Comparison of ENCODE assay signal across 8 mouse cellular contexts in genomic region chr2:25332286-25333160, GRCm38 (mm10). TPM values are rescaled to one million over a fixed set of nuclear protein-coding genes. Genes with fewer than 3 reads are reported as not detected.
DNase-seq lines count a peak whose midpoint lies in the region; ATAC-seq and TF ChIP-seq lines count a peak whose summit lies in the region.

Man1b1 (plus strand) TSS chr2:25332338.

- WGBS in forebrain, embryonic 11.5 days = under 1% methylated on average over 78 of the region's 78 CpGs
- under 1% methylated on average over 78 of the region's 78 CpGs for WGBS in heart, embryonic 16.5 days
- WGBS in liver, embryonic 15.5 days (ENCODE audit: insufficient replicate concordance) = under 1% methylated on average over 78 of the region's 78 CpGs
- under 1% methylated on average over 78 of the region's 78 CpGs for whole genome bisulfite sequencing in neural tube, embryonic 12.5 days

- peak; percentile 100 for DNase-seq in CH12.LX (ENCODE audit: extremely low read depth)
- DNase-seq in c-Kit-positive CD71-positive TER-119-negative erythroid progenitor cells, embryonic 14.5 days (ENCODE audit: low read depth) = peak; percentile 100
- DNase-seq in forebrain, embryonic 11.5 days (ENCODE audit: low spot score) = peak; percentile 99
- peak; percentile 99 to 100 for DNase-seq in kidney, postnatal 36 days
- peak; percentile 98 for DNase-seq in telencephalon, adult 2 months (ENCODE audit: low read depth, low spot score)

- H3K36me3 ChIP-seq in CH12.LX (replicated peaks in 1 of 2; ENCODE audit: control insufficient read depth in 1 of 2, insufficient read depth in 1 of 2, low read length in 1 of 2) = peaks cover 24 to 41% of the 10 kb centered on the region in 2 experiments
- peaks cover 3% of the 10 kb centered on the region; the same call in 1 of the 2 replicates for H3K36me3 ChIP-seq in forebrain, embryonic 11.5 days (ENCODE audit: control insufficient read depth, insufficient read depth, low read length)
- H3K36me3 ChIP-seq in heart, embryonic 16.5 days (ENCODE audit: control insufficient read depth, insufficient read depth) = peaks cover 23% of the 10 kb centered on the region
- H3K36me3 ChIP-seq in liver, embryonic 15.5 days (replicated peaks) = peaks cover 36% of the 10 kb centered on the region
- H3K36me3 ChIP-seq in neural tube, embryonic 12.5 days = peaks cover 36% of the 10 kb centered on the region

- dilution Hi-C loops in CH12.LX (cut with MboI; ENCODE audit: extremely low pct_ligation_motif_present, extremely low pct_unique_long_range_greater_than_20kb, low sequenced_read_pairs) = no loop called here

- peak; percentile 98 for ATAC-seq in forebrain, embryonic 11.5 days (replicated peaks; ENCODE audit: low FRiP score)
- ATAC-seq in heart, embryonic 16.5 days (replicated peaks; ENCODE audit: extremely low read depth, insufficient read depth, low FRiP score) = peak; percentile 99
- peak; percentile 97 for ATAC-seq in liver, embryonic 15.5 days (ENCODE audit: insufficient read depth)
- ATAC-seq in neural tube, embryonic 12.5 days (ENCODE audit: low FRiP score, low read depth) = peak; percentile 97

- no peak for TF ChIP-seq EP300 in CH12.LX (IDR thresholded peaks at IDR 0.05; ENCODE audit: low read length)

- H3K27ac ChIP-seq in CH12.LX (ENCODE audit: insufficient read depth, low read depth) = peak within 1 kb of the TSS; percentile 49
- H3K27ac ChIP-seq in forebrain, embryonic 11.5 days (ENCODE audit: low read depth, low read length) = peak within 1 kb of the TSS; percentile 70
- peak within 1 kb of the TSS; percentile 91 for H3K27ac ChIP-seq in heart, embryonic 16.5 days (ENCODE audit: low read length)
- peak within 1 kb of the TSS; percentile 90 for H3K27ac ChIP-seq in liver, embryonic 15.5 days (replicated peaks)
- H3K27ac ChIP-seq in neural tube, embryonic 12.5 days = peak within 1 kb of the TSS; percentile 77

- peaks cover 14 to 49% of the 10 kb centered on the region in 2 experiments for H3K4me1 ChIP-seq in CH12.LX (ENCODE audit: control insufficient read depth in 1 of 2, insufficient read depth in 2 of 2)
- peaks cover 6% of the 10 kb centered on the region; the same call in 1 of the 2 replicates for H3K4me1 ChIP-seq in forebrain, embryonic 11.5 days (replicated peaks; ENCODE audit: control insufficient read depth, insufficient read depth, low read length)
- peaks cover 15% of the 10 kb centered on the region for H3K4me1 ChIP-seq in heart, embryonic 16.5 days (ENCODE audit: control insufficient read depth, insufficient read depth, low read length)
- H3K4me1 ChIP-seq in liver, embryonic 15.5 days (replicated peaks) = peaks cover 34% of the 10 kb centered on the region
- peaks cover 17% of the 10 kb centered on the region for H3K4me1 ChIP-seq in neural tube, embryonic 12.5 days

- H3K27me3 ChIP-seq in CH12.LX (replicated peaks) = no peaks in the 10 kb centered on the region
- no peaks in the 10 kb centered on the region for H3K27me3 ChIP-seq in forebrain, embryonic 11.5 days (ENCODE audit: control insufficient read depth, insufficient read depth, low read length)
- no peaks in the 10 kb centered on the region for H3K27me3 ChIP-seq in heart, embryonic 16.5 days (ENCODE audit: control insufficient read depth, insufficient read depth, low read length)
- no peaks in the 10 kb centered on the region for H3K27me3 ChIP-seq in liver, embryonic 15.5 days
- H3K27me3 ChIP-seq in neural tube, embryonic 12.5 days (replicated peaks) = no peaks in the 10 kb centered on the region

- H3K79me2 ChIP-seq in CH12.LX (replicated peaks; ENCODE audit: control insufficient read depth, extremely low read depth, insufficient read depth, poor library complexity, severe bottlenecking) = peaks cover 20% of the 10 kb centered on the region

- H3K9ac ChIP-seq in CH12.LX (ENCODE audit: insufficient read depth, low read depth) = peak within 1 kb of the TSS; percentile 86
- H3K9ac ChIP-seq in forebrain, embryonic 11.5 days (ENCODE audit: low read length) = peak within 1 kb of the TSS; percentile 92
- H3K9ac ChIP-seq in heart, embryonic 16.5 days (ENCODE audit: low read length) = peak within 1 kb of the TSS; percentile 97
- H3K9ac ChIP-seq in liver, embryonic 15.5 days = peak within 1 kb of the TSS; percentile 94
- H3K9ac ChIP-seq in neural tube, embryonic 12.5 days = peak within 1 kb of the TSS; percentile 85

- peak within 1 kb of the TSS; percentile 92 for H3K4me2 ChIP-seq in CH12.LX (ENCODE audit: insufficient read depth, low read depth, poor library complexity, severe bottlenecking)
- H3K4me2 ChIP-seq in forebrain, embryonic 11.5 days (ENCODE audit: low read depth, low read length, severe bottlenecking) = peak within 1 kb of the TSS; percentile 81
- H3K4me2 ChIP-seq in heart, embryonic 16.5 days (ENCODE audit: low read depth, low read length) = peak within 1 kb of the TSS; percentile 98
- H3K4me2 ChIP-seq in liver, embryonic 15.5 days = peak within 1 kb of the TSS; percentile 92
- peak within 1 kb of the TSS; percentile 95 for H3K4me2 ChIP-seq in neural tube, embryonic 12.5 days (replicated peaks)

- peak; percentile 88 for TF ChIP-seq POLR2A in CH12.LX (IDR thresholded peaks at IDR 0.05; ENCODE audit: low read depth, low read length)

- no peak; the same call in 1 of the 2 replicates for TF ChIP-seq RAD21 in CH12.LX (IDR thresholded peaks at IDR 0.05; ENCODE audit: low read depth, low read length)

- in situ Hi-C loops in CH12.LX (cut with MboI; ENCODE audit: low pct_ligation_motif_present, low pct_unique_long_range_greater_than_20kb, low sequenced_read_pairs) = loop anchor here (10.0 kb wide), 1 partner anchor 58 kb away; the partner anchor contains the start of genes Anapc2 and Ssna1

- H3K4me3 ChIP-seq in CH12.LX (replicated peaks in 1 of 3; ENCODE audit: low read depth in 2 of 3, low read length in 2 of 3, poor library complexity in 1 of 3) = peak within 1 kb of the TSS; percentile 71 to 99 (median 75)
- H3K4me3 ChIP-seq in forebrain, embryonic 11.5 days (ENCODE audit: low read depth, low read length) = peak within 1 kb of the TSS; percentile 91
- peak within 1 kb of the TSS; percentile 96 for H3K4me3 ChIP-seq in heart, embryonic 16.5 days (ENCODE audit: low read length)
- peak within 1 kb of the TSS; percentile 95 for H3K4me3 ChIP-seq in liver, embryonic 15.5 days (replicated peaks)
- peak within 1 kb of the TSS; percentile 86 for H3K4me3 ChIP-seq in neural tube, embryonic 12.5 days

- peak in 1 of 2 experiments; percentile 37; a peak in 1 of 4 replicates for TF ChIP-seq CTCF in CH12.LX (conservative IDR thresholded peaks at IDR 0.05 in 1 of 2, IDR thresholded peaks at IDR 0.05 in 1 of 2; ENCODE audit: low read depth in 2 of 2, low read length in 2 of 2)

- no peaks in the 10 kb centered on the region for H3K9me3 ChIP-seq in CH12.LX (replicated peaks; ENCODE audit: low read length)
- no peaks in the 10 kb centered on the region for H3K9me3 ChIP-seq in forebrain, embryonic 11.5 days (ENCODE audit: control insufficient read depth, low read length)
- H3K9me3 ChIP-seq in heart, embryonic 16.5 days (replicated peaks; ENCODE audit: control insufficient read depth, low read length) = no peaks in the 10 kb centered on the region
- H3K9me3 ChIP-seq in liver, embryonic 15.5 days (replicated peaks) = no peaks in the 10 kb centered on the region
- H3K9me3 ChIP-seq in neural tube, embryonic 12.5 days = no peaks in the 10 kb centered on the region

TF ChIP-seq in CH12.LX, 34 proteins besides CTCF, POLR2A, EP300 and RAD21 (continues in another document):
- TF ChIP-seq JUND (conservative IDR thresholded peaks at IDR 0.05; ENCODE audit: low read depth, low read length) (no peak; the same call in 1 of the 2 replicates), TBP (conservative IDR thresholded peaks at IDR 0.05; ENCODE audit: low read depth, low read length) (peak; percentile 61), NELFE (IDR thresholded peaks at IDR 0.05; ENCODE audit: low read depth, low read length) (peak; percentile 93), IRF4 (IDR thresholded peaks at IDR 0.05; ENCODE audit: low read depth, low read length) (peak; percentile 94), ZMIZ1 (IDR thresholded peaks at IDR 0.05; ENCODE audit: low read depth, low read length) (peak; percentile 82; the same call in 1 of the 2 replicates), PAX5 (IDR thresholded peaks at IDR 0.05; ENCODE audit: low read length) (no peak), USF1 (IDR thresholded peaks at IDR 0.05; ENCODE audit: low read depth, low read length) (peak; percentile 32; the same call in 1 of the 2 replicates), CHD1 (IDR thresholded peaks at IDR 0.05; ENCODE audit: low read depth, low read length) (no peak), MAX (IDR thresholded peaks at IDR 0.05; ENCODE audit: low read length) (peak; percentile 82; the same call in 1 of the 2 replicates), MYC (IDR thresholded peaks at IDR 0.05; ENCODE audit: low read depth, low read length) (peak; percentile 66; the same call in 1 of the 2 replicates), NRF1 (IDR thresholded peaks at IDR 0.05; ENCODE audit: low read depth, low read length) (peak; percentile 96), USF2 (conservative IDR thresholded peaks at IDR 0.05; ENCODE audit: low read depth, low read length) (no peak; the same call in 1 of the 2 replicates), POLR2AphosphoS2 (IDR thresholded peaks at IDR 0.05; ENCODE audit: low read depth, low read length) (no peak), GABPA (IDR thresholded peaks at IDR 0.05; ENCODE audit: insufficient replicate concordance, low read depth, low read length) (peak; percentile 100), MAZ (IDR thresholded peaks at IDR 0.05; ENCODE audit: low read depth, low read length) (peak; percentile 92), MEF2A (IDR thresholded peaks at IDR 0.05; ENCODE audit: borderline replicate concordance, low read depth, low read length) (peak; percentile 91), JUN (IDR thresholded peaks at IDR 0.05; ENCODE audit: insufficient read depth, low read depth, low read length) (peak; percentile 13; the same call in 1 of the 2 replicates), RCOR1 (conservative IDR thresholded peaks at IDR 0.05; ENCODE audit: low read depth, low read length) (peak; percentile 48; the same call in 1 of the 2 replicates), UBTF (IDR thresholded peaks at IDR 0.05; ENCODE audit: low read depth, low read length) (no peak), KAT2A (IDR thresholded peaks at IDR 0.05; ENCODE audit: insufficient replicate concordance, low read length) (peak; percentile 87; the same call in 1 of the 2 replicates), BHLHE40 (IDR thresholded peaks at IDR 0.05; ENCODE audit: low read depth, low read length) (peak; percentile 60)

RNA-seq across cellular contexts. Expression of gene Man1b1, which starts in this region (rescaled TPM):
- total RNA-seq in CH12.LX (2012; rRNA removed) = 45.7 and 58.1 TPM in 2 replicates
- 39.3 and 41.8 TPM in 2 replicates for total RNA-seq in CH12.LX (2014; rRNA removed)
- polyA plus RNA-seq in CH12.LX (2012; ENCODE audit: insufficient read length, low read depth) = 68.8 and 69.3 TPM in 2 replicates
- polyA plus RNA-seq in forebrain, embryonic 11.5 days (2014; fragmentation: Nextera tagmentation; extraction: Ambion mirVana) = 75.7 and 77.8 TPM in 2 replicates
- 24.7 and 28.4 TPM in 2 replicates for polyA plus RNA-seq in heart, embryonic 16.5 days (2015; fragmentation: Nextera tagmentation; extraction: Ambion mirVana)
- 15.9 and 17.1 TPM in 2 replicates for polyA plus RNA-seq in liver, embryonic 15.5 days (2015; fragmentation: Nextera tagmentation; extraction: Ambion mirVana)
- polyA plus RNA-seq in neural tube, embryonic 12.5 days (2016; fragmentation: Nextera tagmentation; extraction: Ambion mirVana) = 70.3 and 71.7 TPM in 2 replicates

Comparison
In these comparisons a context has a peak if more than half of its experiments do, and no peak if none do; other contexts are left out.
1. Peak in every context shown above with its lines: DNase-seq, ATAC-seq, H3K4me3 ChIP-seq and H3K27ac ChIP-seq.